Mouse (Mus musculus): ENCODE measurements at regions not wholly inside any gene's neighbourhood (a gene's known extent, or its start where the extent isn't known, plus 50 kb on each side); places are given as distances from the start of the nearest gene placed in this dataset.

GRCm38 (mm10) chr4:55730266-55730665, 198.0 kb upstream of the Klf4 start:
- no peak for ATAC-seq

- ATAC-seq, result no peak
Observed at GRCm38 (mm10) chr4:55727178-55727577, 194.9 kb upstream of the Klf4 start.

- no peak for ATAC-seq
Observed at GRCm38 (mm10) chr4:55726081-55726480, 193.8 kb upstream of the Klf4 start.

GRCm38 (mm10) chr4:55724286-55724685, 192.0 kb upstream of the Klf4 start:
- no peak for ATAC-seq

- no peak for ATAC-seq
Observed at GRCm38 (mm10) chr4:55723124-55723523, 190.9 kb upstream of the Klf4 start.

- ATAC-seq, result no peak
Observed at GRCm38 (mm10) chr4:55722388-55722787, 190.1 kb upstream of the Klf4 start.

GRCm38 (mm10) chr4:55721834-55722233, 189.6 kb upstream of the Klf4 start:
- no peak for ATAC-seq

GRCm38 (mm10) chr4:55718438-55718837, 186.2 kb upstream of the Klf4 start:
- ATAC-seq, result no peak

- ATAC-seq, result no peak
Observed at GRCm38 (mm10) chr4:55716161-55716651, 183.9 kb upstream of the Klf4 start.

GRCm38 (mm10) chr4:55711500-55712341, 179.5 kb upstream of the Klf4 start:
- ATAC-seq, result no peak

- no peak for ATAC-seq
Observed at GRCm38 (mm10) chr4:55710476-55710875, 178.2 kb upstream of the Klf4 start.

- ATAC-seq, result no peak
Observed at GRCm38 (mm10) chr4:55708808-55709207, 176.5 kb upstream of the Klf4 start.

GRCm38 (mm10) chr4:55707916-55708315, 175.7 kb upstream of the Klf4 start:
- no peak for ATAC-seq

- no peak for ATAC-seq
Observed at GRCm38 (mm10) chr4:55704921-55705320, 172.7 kb upstream of the Klf4 start.

- ATAC-seq, result no peak
Observed at GRCm38 (mm10) chr4:55703346-55703916, 171.2 kb upstream of the Klf4 start.

GRCm38 (mm10) chr4:55701334-55701733, 169.1 kb upstream of the Klf4 start:
- ATAC-seq, result no peak

GRCm38 (mm10) chr4:55699917-55700316, 167.7 kb upstream of the Klf4 start:
- ATAC-seq, result no peak

GRCm38 (mm10) chr4:55699161-55699560, 166.9 kb upstream of the Klf4 start:
- no peak for ATAC-seq

- ATAC-seq, result no peak
Observed at GRCm38 (mm10) chr4:55697108-55697507, 164.8 kb upstream of the Klf4 start.

- no peak for ATAC-seq
Observed at GRCm38 (mm10) chr4:55696428-55696827, 164.2 kb upstream of the Klf4 start.

- ATAC-seq, result no peak
Observed at GRCm38 (mm10) chr4:55695246-55695645, 163.0 kb upstream of the Klf4 start.

- no peak for ATAC-seq
Observed at GRCm38 (mm10) chr4:55689479-55689878, 157.2 kb upstream of the Klf4 start.

GRCm38 (mm10) chr4:55686771-55687170, 154.5 kb upstream of the Klf4 start:
- no peak for ATAC-seq

GRCm38 (mm10) chr4:55672288-55672687, 140.0 kb upstream of the Klf4 start:
- ATAC-seq, result no peak

Data from inflammation-experienced regulatory T-cells, adult 6 months (primary cell).